Mouse (Mus musculus) T-helper 2 cell (primary cell): ENCODE measurements at regions not wholly inside any gene's neighbourhood (a gene's known extent, or its start where the extent isn't known, plus 50 kb on each side); places are given as distances from the start of the nearest gene placed in this dataset.

Experiments used
- in situ Hi-C: fragments of 300-600 bp; cut with MboI, MseI; formaldehyde crosslinking; loops from one replicate; pipeline ENCODE4 v1.15.1; 2025; ENCODE audit warnings: high pct_unique_total_duplicates

DNA sequence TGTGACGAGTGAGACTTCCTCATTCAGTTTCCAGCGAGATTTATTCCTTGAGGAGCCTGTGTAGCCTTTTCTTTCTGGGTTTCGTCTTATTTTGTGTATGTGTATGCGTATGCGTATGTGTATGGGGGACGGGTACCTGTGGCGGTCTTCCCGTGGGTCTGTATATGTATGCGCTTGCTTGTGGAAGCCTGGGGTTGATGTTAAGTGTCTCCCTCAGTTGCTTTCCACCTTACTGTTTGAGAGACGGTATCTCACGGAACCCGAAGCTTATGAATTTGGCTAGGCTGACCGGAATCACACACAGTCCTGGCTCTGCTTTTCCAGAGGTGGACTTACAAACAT is 87.1 kb downstream of the Ankrd50 start:
- in situ Hi-C loops: no loop called here

- in situ Hi-C loops: no loop called here
These were observed 87.7 kb downstream of the Ankrd50 start for GRCm38 (mm10) chr3:38396760-38397614.

DNA sequence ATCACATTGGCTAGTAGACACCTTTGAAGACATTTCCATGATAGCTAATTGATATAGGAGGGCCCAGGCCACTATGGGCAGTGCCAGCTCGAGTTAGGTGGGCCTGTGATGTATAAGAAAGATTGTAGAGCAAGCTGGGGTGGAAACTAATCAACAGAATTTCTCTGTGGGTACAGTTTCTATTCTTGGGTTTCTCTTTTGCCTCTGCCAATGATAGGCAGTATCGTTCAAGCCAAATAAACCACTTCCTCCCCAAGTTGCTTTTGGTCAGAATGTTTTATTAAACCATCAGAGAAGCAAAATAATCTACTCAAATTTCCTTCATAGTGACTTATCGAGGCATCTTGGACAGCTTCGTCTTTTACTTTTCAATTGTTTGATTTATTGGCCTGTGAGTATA is 90.3 kb downstream of the Ankrd50 start:
- in situ Hi-C loops: no loop called here

GRCm38 (mm10) chr3:38389647-38390046 is 95.0 kb downstream of the Ankrd50 start:
- in situ Hi-C loops: no loop called here

GRCm38 (mm10) chr3:38388961-38389360 is 95.7 kb downstream of the Ankrd50 start:
- in situ Hi-C loops: no loop called here

DNA sequence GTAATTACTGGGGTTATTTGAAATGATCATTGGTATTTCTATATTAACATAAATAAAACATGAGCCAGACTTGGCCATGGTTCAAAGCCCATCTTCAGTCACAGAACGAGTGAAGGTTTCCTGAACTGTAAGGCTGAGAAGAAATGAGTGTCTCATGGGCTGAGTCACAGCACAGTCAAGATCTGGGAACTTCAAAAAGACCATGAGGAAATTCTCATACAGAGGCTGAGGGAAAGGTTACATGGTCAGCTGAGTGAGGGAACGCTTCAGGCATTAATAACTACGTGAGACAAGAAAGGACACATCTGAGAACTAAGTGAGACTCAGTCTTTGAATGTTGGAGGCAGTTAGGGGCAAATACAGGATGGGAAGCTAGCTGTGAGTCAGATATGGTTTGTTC is 101.9 kb downstream of the Ankrd50 start:
- in situ Hi-C loops: no loop called here

- in situ Hi-C loops: no loop called here
These were observed 103.0 kb downstream of the Ankrd50 start for GRCm38 (mm10) chr3:38381623-38382022.

DNA sequence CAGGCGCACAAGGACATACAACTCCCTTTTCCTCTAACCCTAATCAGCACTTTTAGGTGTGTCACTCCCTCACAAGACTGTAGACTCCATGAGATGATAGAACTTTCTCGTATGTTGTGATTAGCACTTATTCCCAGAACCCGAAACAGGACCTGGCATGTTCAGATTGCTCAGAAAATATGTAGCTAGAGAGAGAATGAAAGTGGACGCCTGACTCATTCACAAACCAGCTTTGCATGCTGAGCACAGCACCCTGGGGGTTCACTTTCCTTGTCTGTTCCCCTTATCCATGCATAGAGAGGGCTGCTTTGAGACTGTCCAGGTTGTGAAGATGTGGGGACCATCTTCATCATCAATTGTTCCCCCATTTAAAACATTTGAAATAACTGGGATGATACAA is 111.0 kb downstream of the Ankrd50 start:
- in situ Hi-C loops: loop anchor here (25.0 kb wide), 1 partner anchor 1336 kb away; no protein-coding TSS in a partner anchor

DNA sequence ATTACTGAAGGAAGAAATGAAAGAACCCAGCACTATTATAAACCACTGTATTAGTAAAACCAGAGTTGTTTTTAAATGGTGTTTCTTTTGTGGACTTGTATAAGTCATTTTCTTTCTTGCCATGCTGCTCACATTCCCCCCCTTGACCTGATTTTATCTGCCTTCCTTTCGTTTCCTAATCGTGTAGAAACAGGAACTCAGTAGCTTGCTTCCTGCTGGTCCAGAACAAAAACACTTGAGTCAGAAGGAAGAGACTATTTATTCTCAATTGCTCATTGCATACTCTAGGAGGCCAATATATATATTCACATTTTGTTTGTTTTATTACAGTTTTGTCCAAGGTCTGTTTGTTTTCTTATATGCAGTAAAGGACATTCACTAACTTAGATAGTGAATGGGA is 112.9 kb downstream of the Ankrd50 start:
- in situ Hi-C loops: loop anchor here (25.0 kb wide), 1 partner anchor 1334 kb away; no protein-coding TSS in a partner anchor

DNA sequence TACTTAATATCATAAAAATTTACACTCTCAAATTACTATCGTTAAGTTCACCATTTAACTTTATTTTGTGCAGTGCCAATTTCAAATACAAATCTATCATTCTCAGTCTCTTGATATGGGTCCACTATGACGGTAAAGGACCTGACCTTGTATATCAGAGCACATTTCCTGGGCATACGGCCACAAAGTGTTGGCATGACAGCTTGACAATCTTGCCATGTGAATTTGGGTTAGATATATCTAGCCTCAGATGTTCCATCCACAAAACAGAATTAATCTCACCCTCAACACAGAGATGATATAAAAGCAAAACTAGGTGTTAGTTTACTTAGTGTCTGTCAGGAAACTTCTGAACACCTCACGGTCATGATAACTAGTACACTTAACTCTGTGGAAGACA is 120.8 kb downstream of the Ankrd50 start:
- in situ Hi-C loops: loop anchor here (25.0 kb wide), 1 partner anchor 1327 kb away; no protein-coding TSS in a partner anchor

DNA sequence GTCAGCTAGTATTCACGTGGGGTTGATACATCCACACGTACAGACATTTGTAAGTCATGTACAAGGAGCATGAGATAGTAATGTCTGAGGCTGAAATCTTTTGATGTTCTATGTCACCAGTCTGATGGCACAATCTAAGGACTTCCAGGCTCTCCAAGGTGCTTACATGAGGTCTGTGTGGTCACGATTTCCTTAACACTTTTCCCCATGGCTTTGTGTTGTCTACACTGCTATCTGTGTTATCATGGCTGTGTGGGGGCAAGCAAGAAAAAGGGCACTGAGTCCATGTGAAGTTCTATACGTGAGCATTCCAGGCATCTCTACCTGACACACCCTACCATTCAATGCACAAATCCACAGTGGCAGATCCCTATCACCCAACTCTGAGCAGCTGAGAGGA is 123.2 kb downstream of the Ankrd50 start:
- in situ Hi-C loops: loop anchor here (25.0 kb wide), 1 partner anchor 1324 kb away; no protein-coding TSS in a partner anchor

GRCm38 (mm10) chr3:38360974-38361373 is 123.7 kb downstream of the Ankrd50 start:
- in situ Hi-C loops: loop anchor here (25.0 kb wide), 1 partner anchor 1324 kb away; no protein-coding TSS in a partner anchor

DNA sequence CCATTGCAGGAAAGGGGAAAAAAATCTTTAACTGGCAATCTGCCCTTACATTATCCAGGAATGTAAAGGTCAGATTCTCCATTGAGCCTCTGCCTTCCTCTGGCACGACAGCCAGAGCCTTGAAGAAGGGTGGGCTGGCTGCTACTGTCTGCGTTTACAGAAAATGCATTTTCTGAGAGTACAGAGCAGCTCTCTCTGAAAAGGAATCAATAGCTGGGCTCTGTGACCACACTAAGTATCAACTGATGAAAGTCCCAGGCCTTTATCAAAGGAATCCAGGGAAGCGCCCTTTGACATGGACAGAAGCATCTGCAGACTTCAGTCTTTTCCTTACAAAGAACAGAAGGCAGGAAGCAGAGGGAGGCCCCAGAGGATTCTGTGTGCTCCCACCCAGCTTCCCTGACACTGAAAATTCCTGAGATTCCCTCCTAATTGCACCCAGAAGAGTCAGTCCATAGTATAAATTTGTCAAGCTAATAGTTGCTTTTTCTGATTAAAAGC is 124.2 kb downstream of the Ankrd50 start:
- in situ Hi-C loops: loop anchor here (25.0 kb wide), 1 partner anchor 1323 kb away; no protein-coding TSS in a partner anchor

DNA sequence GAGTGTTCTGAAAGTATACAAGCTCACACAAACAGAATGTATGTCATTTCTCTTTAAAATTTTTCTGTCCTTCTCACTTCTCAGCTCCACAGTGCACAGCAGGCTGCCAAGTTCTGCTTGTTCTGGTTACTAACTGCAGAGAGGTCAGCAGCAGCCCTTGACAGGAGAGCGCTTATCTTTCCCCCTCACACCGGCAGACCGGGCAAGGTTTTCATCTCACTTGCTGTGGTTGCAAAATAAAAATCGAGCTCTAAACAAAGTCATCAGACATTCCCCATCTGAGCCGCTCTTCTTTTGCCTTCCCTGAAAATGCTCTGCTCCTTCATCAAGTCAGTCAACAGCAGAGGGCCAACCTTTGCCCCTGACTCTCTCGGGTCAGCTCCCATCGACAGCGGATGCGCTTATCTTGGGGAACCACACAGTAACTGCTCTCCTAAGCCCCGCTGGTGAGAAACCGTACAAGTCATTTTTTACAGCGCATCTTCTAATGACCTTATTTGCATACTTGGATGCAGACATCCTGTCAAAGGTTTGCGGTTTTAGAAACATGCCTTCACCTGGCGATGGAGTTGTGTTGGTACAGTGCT is 126.6 kb downstream of the Ankrd50 start:
- in situ Hi-C loops: loop anchor here (25.0 kb wide), 1 partner anchor 1321 kb away; no protein-coding TSS in a partner anchor

DNA sequence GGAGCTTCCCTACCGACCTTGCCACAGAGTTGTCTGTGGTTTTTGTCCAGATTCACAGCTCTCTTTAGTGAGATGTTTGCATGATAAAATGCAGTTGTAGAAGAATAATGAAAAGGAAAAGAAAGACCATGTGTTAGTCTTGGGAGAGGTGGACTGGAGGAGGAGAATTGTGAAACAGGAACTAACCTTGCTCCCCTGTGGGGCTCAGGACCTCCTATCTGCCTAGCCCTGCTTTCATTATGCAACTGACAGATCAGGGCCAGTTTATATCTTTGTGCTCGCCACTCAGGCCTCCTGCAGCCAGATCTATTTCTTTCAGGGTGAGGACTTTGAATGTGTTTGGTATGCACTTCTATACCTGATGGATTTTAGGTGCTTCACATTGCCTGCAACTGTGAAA is 140.4 kb downstream of the Ankrd50 start:
- in situ Hi-C loops: no loop called here

- in situ Hi-C loops: no loop called here
These were observed 143.0 kb downstream of the Ankrd50 start for GRCm38 (mm10) chr3:38341666-38342065.

DNA sequence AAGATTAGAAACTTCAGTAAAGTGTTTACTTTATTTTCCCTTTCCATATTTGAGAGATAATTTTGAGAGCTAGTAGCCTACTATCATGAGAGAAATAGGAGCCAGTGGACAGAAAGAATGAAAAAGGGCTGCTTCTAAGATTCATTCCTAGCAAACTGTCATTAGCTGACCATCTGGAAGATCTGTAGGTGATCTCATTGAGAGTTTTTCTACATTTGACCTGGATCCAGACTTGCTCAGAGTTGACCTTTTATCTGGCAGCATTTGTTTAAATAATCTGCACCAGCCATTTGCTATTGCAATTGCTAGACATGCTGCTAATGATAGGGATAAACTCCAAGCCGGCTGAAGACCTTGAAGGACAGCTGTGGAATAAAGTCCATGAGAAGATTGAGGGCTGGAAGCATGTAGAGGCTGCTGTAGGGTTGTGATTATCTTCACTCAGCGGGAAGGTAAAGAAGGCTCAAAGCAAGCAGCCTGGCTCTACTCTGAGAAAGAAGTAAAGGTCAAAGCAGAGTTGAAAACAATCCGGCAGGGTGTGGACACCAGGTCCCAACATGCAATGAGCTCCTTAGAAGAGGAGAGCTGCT is 151.2 kb downstream of the Ankrd50 start:
- in situ Hi-C loops: no loop called here

DNA sequence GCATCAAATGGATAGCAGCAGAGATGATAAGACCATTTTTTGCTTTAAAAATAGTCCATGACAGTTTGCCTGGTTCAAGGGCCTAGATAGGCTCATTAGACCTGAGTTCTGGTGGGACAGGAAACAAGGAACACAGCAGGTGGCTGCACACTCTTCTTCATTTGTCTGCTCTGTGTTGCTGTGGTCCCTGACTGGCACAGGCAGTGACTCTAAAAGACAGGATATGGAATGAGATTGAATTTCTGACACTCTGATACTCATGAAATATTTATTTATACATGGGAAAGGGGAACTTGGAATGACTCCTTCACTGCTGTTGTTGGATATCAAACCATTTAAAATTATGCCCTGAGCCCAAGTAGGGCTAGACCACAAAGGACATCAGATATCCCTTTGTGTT is 153.5 kb downstream of the Ankrd50 start:
- in situ Hi-C loops: no loop called here

GRCm38 (mm10) chr3:38327286-38327685 is 157.4 kb downstream of the Ankrd50 start:
- in situ Hi-C loops: no loop called here

- in situ Hi-C loops: no loop called here
These were observed 158.4 kb downstream of the Ankrd50 start for GRCm38 (mm10) chr3:38326211-38326610.

DNA sequence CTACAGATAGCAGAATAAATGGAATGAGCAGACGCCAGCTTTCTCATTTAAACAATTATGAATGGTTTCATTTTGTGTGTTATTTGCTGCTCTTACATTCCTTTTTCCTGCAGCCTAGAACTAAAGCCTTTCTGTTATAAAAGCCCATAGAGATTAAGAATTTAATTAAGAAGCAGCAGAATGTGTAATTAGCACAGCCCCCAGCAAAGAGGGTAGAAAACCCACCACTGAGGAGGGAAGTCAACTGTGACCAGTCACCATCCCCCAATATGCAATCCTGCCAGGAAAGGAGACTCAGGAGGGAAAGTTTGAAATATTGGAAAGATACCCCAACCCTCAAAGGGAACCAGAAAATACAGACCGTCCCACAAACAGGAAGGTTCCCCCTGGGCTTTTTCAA is 160.0 kb downstream of the Ankrd50 start:
- in situ Hi-C loops: no loop called here

DNA sequence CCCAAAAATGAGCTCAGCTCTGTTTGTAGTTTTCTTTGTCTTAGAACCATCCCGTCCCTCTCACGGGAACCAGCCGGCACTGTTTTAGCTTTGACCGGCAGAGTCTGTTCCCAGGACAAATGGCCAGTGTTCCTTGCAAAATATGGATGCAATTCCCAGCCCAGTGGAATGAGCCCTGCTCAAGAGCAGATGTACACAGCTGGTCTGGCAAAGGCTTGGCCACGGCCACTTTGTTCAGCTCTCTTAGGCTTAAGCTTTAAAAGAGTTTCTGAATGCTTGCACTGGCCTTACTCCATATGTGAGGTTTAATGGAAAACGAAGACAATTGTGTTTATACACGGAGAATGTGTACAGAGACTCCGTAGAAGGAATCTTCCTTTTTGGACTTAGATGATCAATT is 162.2 kb downstream of the Ankrd50 start:
- in situ Hi-C loops: no loop called here
